Mouse (Mus musculus): Measurements from ENCODE around the gene Filip1l.

DNA sequence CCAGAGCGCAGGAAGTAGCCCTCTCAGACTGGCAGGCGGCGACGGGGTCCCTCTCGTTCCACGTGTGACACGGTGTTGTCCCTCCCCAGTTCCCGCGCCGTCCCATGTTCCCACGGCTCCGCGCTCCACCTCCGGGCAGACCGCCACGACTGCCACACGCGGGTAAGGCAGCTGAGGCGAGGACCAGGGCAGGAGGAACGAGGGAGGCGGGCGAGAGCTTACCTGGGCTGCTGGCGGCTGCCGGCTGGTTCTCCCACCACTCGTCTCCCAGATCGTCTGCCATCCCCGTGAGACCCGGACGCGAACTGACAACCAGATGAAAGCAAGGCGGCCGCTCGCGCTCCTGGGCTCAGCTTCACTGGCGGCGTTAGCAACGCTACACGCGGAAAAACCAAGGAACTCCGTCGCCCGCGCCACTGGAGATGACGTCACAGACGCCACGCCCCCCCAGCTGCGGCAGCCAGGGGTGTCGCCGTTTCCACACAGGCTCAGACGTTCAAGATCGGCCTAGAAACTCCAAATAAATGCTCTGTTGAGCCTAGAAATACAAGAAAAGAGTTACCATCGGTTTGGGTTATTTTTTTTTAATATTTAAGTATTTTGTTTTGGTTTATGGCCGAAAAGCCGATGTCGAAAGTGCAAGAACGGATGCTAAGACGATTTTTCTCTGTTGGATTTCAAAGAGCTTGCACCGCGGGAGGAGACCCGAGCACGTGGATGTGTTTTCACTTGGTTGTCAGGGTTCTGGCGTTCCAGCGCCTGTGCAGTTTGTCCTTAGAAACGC, 253.7 kb downstream of the Filip1l start, which contains the start of gene Cmss1:
- no peak for TF ChIP-seq POLR2A (IDR thresholded peaks at IDR 0.05; ENCODE audit: insufficient read depth, low read depth, low read length)
- TF ChIP-seq CTCF (IDR thresholded peaks at IDR 0.05; ENCODE audit: insufficient read depth, low read depth, low read length), result no peak

All from olfactory bulb, adult 2 months (tissue).